ENCODE assay signal across 26 mouse cellular contexts in genomic region chr12:36791430-36791829, GRCm38 (mm10).
"Had no signal": no experiment of that assay in that cellular context is flagged by ENCODE, and none has a peak within 500 bp of the region (broad histone marks: within the 10 kb centered on the region; RNA-seq: fewer than 3 reads in every experiment).

No protein-coding gene starts in this region.

- H3K27me3 ChIP-seq: heart, embryonic 12.5 days; hindbrain, embryonic 12.5 days; intestine, embryonic 15.5 days; limb, embryonic 15.5 days; liver, embryonic 12.5 days had no signal

- H3K4me3 ChIP-seq: heart, adult 2 months; heart, embryonic 10.5 days; heart, embryonic 12.5 days; hindbrain, embryonic 10.5 days; hindbrain, embryonic 12.5 days; intestine, embryonic 15.5 days; layer of hippocampus, adult 2 months; left cerebral cortex, adult 2 months; limb, embryonic 15.5 days; liver, embryonic 12.5 days had no signal

- H3K36me3 ChIP-seq: heart, embryonic 10.5 days; heart, embryonic 12.5 days; hindbrain, embryonic 10.5 days; hindbrain, embryonic 12.5 days; intestine, embryonic 15.5 days; limb, embryonic 15.5 days; liver, embryonic 12.5 days had no signal

- H3K4me1 ChIP-seq: heart, embryonic 10.5 days; heart, embryonic 12.5 days; hindbrain, embryonic 10.5 days; hindbrain, embryonic 12.5 days; intestine, embryonic 15.5 days; liver, embryonic 12.5 days had no signal

- H3K9me3 ChIP-seq: heart, embryonic 10.5 days; heart, embryonic 12.5 days; hindbrain, embryonic 10.5 days; hindbrain, embryonic 12.5 days; intestine, embryonic 15.5 days; limb, embryonic 15.5 days; liver, embryonic 12.5 days had no signal

- DNase-seq: gastrocnemius, postnatal 14 days; gastrocnemius, postnatal 36 days; heart, adult 11 months; heart, adult 2 months; heart, postnatal 10 days; heart, postnatal 4 days; kidney, adult 18-20 months; kidney, adult 8-10 months; kidney, postnatal 10 days; kidney, postnatal 25 days; kidney, postnatal 4 days; layer of hippocampus, postnatal 36 days had no signal

- H3K27ac ChIP-seq: heart, adult 2 months; heart, embryonic 10.5 days; hindbrain, embryonic 10.5 days; hindbrain, embryonic 12.5 days; hindbrain, embryonic 14.5 days; intestine, embryonic 15.5 days; layer of hippocampus, adult 2 months; left cerebral cortex, adult 2 months; limb, embryonic 15.5 days; liver, embryonic 12.5 days; liver, embryonic 14.5 days had no signal

- H3K4me2 ChIP-seq: heart, embryonic 12.5 days; hindbrain, embryonic 12.5 days; hindbrain, embryonic 14.5 days; intestine, embryonic 15.5 days; limb, embryonic 15.5 days; liver, embryonic 12.5 days had no signal

- H3K9ac ChIP-seq: heart, embryonic 12.5 days; hindbrain, embryonic 12.5 days; hindbrain, embryonic 14.5 days; intestine, embryonic 15.5 days; limb, embryonic 15.5 days; liver, embryonic 12.5 days; liver, embryonic 14.5 days had no signal

- ATAC-seq: hindbrain, embryonic 16.5 days; inflammation-experienced regulatory T-cells, adult 6 months; intestine, embryonic 15.5 days; intestine, postnatal 0 days had no signal
